Mouse (Mus musculus): Measurements from ENCODE around the gene Ugt1a6a. TPM values are rescaled to one million over a fixed set of nuclear protein-coding genes. Genes with fewer than 3 reads are reported as not detected.

The Ugt1a6a gene
- polyA plus RNA-seq, 1 experiment from 2014 or later: 35.4 TPM

DNA sequence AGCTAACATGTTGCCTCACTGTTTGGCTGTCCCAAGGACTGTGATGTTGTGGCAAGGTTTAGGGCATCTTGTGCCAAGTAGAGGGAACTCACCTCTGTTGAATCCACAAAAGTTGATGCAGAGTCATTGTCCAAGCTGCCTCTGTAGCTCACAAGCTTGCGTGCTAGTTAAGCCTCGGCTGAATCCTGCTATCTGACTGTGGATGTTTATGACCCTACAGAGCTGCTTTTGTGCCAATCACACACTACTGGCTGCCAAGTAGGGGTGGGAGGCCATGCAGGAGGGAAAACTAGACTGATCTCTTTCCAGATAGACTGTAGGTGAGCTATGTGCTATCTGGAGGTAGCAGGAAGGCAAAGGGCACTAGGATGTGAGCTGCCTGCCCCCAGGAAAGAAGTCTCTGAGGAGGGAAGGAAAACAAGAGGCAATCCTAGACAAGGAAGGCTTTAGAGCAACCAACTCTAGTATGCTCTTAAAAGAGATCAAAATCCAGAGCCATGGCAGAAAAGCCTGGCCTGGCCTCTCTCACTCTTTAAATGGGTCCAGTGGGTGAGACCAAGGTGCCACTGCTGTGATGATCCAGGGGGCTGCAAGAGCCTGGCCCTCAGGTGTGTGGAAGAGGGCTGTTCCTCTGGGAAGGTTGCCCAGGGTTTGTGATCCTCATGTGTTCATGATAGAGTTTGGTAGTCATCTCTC, 79.3 kb downstream of the Ugt1a6a start:
- 81% methylated on average over 2 of the region's 2 CpGs for WGBS
- ATAC-seq (ENCODE audit: insufficient read depth, low FRiP score): peak; percentile 18; the same call in 1 of the 2 replicates
- no peaks in the 10 kb centered on the region for H3K27me3 ChIP-seq (ENCODE audit: control insufficient read depth, insufficient read depth, low read length)
- H3K9me3 ChIP-seq (replicated peaks; ENCODE audit: control insufficient read depth, low read length): peaks cover 58% of the 10 kb centered on the region
- H3K4me1 ChIP-seq (ENCODE audit: control insufficient read depth, insufficient read depth, low read length): no peaks in the 10 kb centered on the region
- no peaks in the 10 kb centered on the region for H3K36me3 ChIP-seq (ENCODE audit: control insufficient read depth, insufficient read depth, low read length)
- no peak overlapping the region for H3K4me2 ChIP-seq (ENCODE audit: low read depth, low read length)
- H3K27ac ChIP-seq (ENCODE audit: low read length): no peak overlapping the region
- H3K9ac ChIP-seq (ENCODE audit: low read length): no peak overlapping the region
- no peak overlapping the region for H3K4me3 ChIP-seq (replicated peaks; ENCODE audit: low read length)

DNA sequence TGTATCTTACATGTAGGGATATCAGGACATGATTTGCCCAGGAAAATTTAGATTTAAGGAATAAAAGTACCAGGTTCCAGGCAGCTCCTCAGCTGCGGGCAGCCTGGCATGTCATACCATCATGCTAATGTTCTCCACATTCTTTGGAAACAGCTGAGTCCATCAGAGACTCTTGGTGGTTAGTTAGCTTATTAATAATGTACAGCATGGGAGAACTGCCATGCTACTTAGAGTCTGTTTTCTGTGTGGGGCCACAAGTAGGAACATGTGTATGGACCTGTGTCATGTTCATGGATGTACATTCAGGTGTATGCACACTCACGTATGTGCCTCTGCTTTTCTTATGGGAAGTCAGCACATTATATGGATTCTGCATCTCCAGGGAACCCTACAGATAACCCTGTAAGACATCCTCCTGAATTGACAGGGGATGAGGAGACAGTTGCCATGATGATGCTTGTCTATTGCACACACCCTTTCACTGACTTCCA, 79.9 kb downstream of the Ugt1a6a start:
- WGBS: 77% methylated on average over 2 of the region's 2 CpGs

DNA sequence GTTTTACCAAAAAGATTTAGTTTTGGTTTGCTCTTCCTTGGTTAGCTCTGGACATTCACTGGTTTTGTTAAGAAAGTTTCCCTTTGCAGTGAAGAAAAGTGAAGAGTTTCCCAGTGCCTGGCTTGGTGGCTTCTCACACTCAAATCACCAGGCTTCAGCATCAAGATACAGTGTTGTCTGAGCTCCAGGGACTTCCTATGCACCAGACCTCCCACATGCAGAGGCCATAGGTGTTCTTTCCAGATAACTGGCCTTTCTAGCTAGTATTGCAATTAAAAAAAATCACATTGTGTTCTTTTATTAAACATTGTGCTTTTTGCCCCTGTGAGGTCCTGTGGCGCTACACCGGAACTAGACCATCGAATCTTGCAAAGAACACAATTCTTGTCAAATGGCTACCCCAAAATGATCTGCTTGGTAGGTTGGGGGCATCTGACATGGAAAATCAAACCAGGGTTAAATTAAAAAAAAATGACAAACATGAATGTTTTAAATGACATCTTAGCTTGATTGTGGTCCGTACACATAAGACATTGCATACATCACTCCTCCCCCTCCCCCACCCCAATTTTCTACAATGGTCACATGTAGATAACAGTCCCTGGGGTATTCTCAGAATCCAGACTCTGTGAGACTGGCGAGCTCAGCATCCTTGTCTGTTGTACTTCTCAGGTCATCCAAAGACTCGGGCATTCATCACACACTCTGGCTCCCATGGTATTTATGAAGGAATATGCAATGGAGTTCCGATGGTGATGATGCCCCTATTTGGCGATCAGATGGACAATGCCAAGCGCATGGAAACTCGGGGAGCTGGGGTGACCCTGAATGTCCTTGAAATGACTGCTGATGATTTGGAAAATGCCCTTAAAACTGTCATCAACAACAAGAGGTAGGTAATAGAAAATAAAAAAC, 81.1 kb downstream of the Ugt1a6a start:
- Histone ChIP-seq H3K27me3 (ENCODE audit: control insufficient read depth, insufficient read depth, low read length) (no peaks in the 10 kb centered on the region), H3K9me3 (replicated peaks; ENCODE audit: control insufficient read depth, low read length) (peaks cover 58% of the 10 kb centered on the region), H3K4me2 (ENCODE audit: low read depth, low read length) (no peak overlapping the region), H3K36me3 (ENCODE audit: control insufficient read depth, insufficient read depth, low read length) (no peaks in the 10 kb centered on the region), H3K9ac (ENCODE audit: low read length) (no peak overlapping the region), H3K4me3 (replicated peaks; ENCODE audit: low read length) (no peak overlapping the region), H3K4me1 (ENCODE audit: control insufficient read depth, insufficient read depth, low read length) (no peaks in the 10 kb centered on the region), H3K27ac (ENCODE audit: low read length) (no peak overlapping the region)
- 70% methylated on average over 10 of the region's 10 CpGs for WGBS
- ATAC-seq (ENCODE audit: insufficient read depth, low FRiP score): no peak

More for the DNA sequence above, 79.9 kb downstream of the Ugt1a6a start:
- Histone ChIP-seq H3K36me3 (ENCODE audit: control insufficient read depth, insufficient read depth, low read length) (no peaks in the 10 kb centered on the region), H3K9me3 (replicated peaks; ENCODE audit: control insufficient read depth, low read length) (peaks cover 58% of the 10 kb centered on the region), H3K4me1 (ENCODE audit: control insufficient read depth, insufficient read depth, low read length) (no peaks in the 10 kb centered on the region), H3K9ac (ENCODE audit: low read length) (no peak overlapping the region), H3K4me2 (ENCODE audit: low read depth, low read length) (no peak overlapping the region), H3K4me3 (replicated peaks; ENCODE audit: low read length) (no peak overlapping the region), H3K27me3 (ENCODE audit: control insufficient read depth, insufficient read depth, low read length) (no peaks in the 10 kb centered on the region), H3K27ac (ENCODE audit: low read length) (no peak overlapping the region)
- no peak for ATAC-seq (ENCODE audit: insufficient read depth, low FRiP score)

DNA sequence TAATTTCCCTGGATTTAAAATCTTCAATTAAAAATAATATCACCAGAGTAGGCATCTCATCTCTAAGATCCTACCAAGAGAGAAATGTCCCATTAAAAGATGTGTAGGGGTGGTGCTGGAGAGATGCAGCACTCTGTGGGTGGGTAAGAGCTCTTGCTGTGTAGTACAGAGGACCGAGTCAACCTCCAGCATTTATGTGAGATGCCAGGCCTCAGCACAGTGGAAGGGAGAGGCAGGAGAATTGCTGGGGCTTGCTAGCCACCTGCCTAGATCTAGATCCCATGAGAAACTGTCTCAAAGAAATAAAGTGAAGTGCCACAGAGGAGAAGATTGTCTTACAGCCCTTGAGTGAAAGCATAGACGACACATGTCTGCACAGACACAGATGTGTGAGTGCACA, 81.9 kb downstream of the Ugt1a6a start:
- H3K9me3 ChIP-seq (replicated peaks; ENCODE audit: control insufficient read depth, low read length): peaks cover 55% of the 10 kb centered on the region
- H3K36me3 ChIP-seq (ENCODE audit: control insufficient read depth, insufficient read depth, low read length): no peaks in the 10 kb centered on the region
- no peak overlapping the region for H3K4me2 ChIP-seq (ENCODE audit: low read depth, low read length)
- WGBS: 56% methylated on average over 2 of the region's 2 CpGs
- H3K4me1 ChIP-seq (ENCODE audit: control insufficient read depth, insufficient read depth, low read length): no peaks in the 10 kb centered on the region
- H3K27me3 ChIP-seq (ENCODE audit: control insufficient read depth, insufficient read depth, low read length): no peaks in the 10 kb centered on the region
- H3K9ac ChIP-seq (ENCODE audit: low read length): no peak overlapping the region
- H3K27ac ChIP-seq (ENCODE audit: low read length): no peak overlapping the region
- no peak for ATAC-seq (ENCODE audit: insufficient read depth, low FRiP score)
- no peak overlapping the region for H3K4me3 ChIP-seq (replicated peaks; ENCODE audit: low read length)

DNA sequence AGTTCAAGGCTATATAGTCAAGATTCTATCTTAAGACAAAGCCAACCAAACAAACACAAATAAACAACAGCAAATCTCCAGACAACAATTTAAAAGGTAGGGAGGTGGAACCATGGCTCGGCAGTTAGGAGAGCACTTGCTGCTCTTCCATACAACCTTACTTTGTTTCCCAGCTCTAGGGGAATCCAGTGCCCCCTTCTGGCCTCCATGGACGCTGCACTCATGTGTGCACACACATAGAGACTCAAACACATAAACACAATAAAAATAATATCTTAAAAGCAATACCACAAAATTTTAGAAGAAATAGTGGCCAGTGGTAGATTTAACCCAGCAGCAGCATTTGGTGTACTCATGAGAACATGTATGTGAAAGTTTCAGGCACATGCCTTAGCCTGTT, 82.5 kb downstream of the Ugt1a6a start:
- WGBS: 64% methylated on average over 2 of the region's 2 CpGs
- no peak for ATAC-seq (ENCODE audit: insufficient read depth, low FRiP score)

DNA sequence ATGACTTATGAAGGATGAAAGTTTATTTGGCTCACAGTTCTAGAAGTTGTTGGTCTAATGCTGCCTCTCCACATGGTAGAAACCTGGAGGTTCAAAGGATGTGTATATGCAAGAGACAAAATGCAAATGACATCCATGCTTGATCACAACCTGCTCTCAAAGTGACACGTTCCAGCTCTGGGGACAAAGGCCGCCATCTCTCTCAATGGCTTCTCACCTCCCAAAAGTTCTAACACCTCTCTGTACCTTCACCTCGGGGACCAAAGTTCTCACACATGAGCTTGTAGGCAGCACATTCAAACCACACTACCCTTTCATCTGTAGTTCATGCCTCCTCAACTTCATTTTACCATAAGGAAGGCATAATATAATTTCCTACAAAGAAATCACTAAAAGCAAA, 83.0 kb downstream of the Ugt1a6a start:
- no peaks in the 10 kb centered on the region for H3K27me3 ChIP-seq (ENCODE audit: control insufficient read depth, insufficient read depth, low read length)
- H3K9me3 ChIP-seq (replicated peaks; ENCODE audit: control insufficient read depth, low read length): peaks cover 45% of the 10 kb centered on the region
- no peaks in the 10 kb centered on the region for H3K36me3 ChIP-seq (ENCODE audit: control insufficient read depth, insufficient read depth, low read length)
- no peaks in the 10 kb centered on the region for H3K4me1 ChIP-seq (ENCODE audit: control insufficient read depth, insufficient read depth, low read length)
- ATAC-seq (ENCODE audit: insufficient read depth, low FRiP score): no peak
- no peak overlapping the region for H3K4me3 ChIP-seq (replicated peaks; ENCODE audit: low read length)
- H3K27ac ChIP-seq (ENCODE audit: low read length): no peak overlapping the region
- 37% methylated on average over 3 of the region's 3 CpGs for WGBS
- H3K4me2 ChIP-seq (ENCODE audit: low read depth, low read length): no peak overlapping the region
- H3K9ac ChIP-seq (ENCODE audit: low read length): no peak overlapping the region

More for the DNA sequence above, 82.5 kb downstream of the Ugt1a6a start:
- peaks cover 49% of the 10 kb centered on the region for H3K9me3 ChIP-seq (replicated peaks; ENCODE audit: control insufficient read depth, low read length)
- no peak overlapping the region for H3K4me3 ChIP-seq (replicated peaks; ENCODE audit: low read length)
- H3K9ac ChIP-seq (ENCODE audit: low read length): no peak overlapping the region
- H3K36me3 ChIP-seq (ENCODE audit: control insufficient read depth, insufficient read depth, low read length): no peaks in the 10 kb centered on the region
- H3K27me3 ChIP-seq (ENCODE audit: control insufficient read depth, insufficient read depth, low read length): no peaks in the 10 kb centered on the region
- no peaks in the 10 kb centered on the region for H3K4me1 ChIP-seq (ENCODE audit: control insufficient read depth, insufficient read depth, low read length)
- no peak overlapping the region for H3K4me2 ChIP-seq (ENCODE audit: low read depth, low read length)
- H3K27ac ChIP-seq (ENCODE audit: low read length): no peak overlapping the region

GRCm38 (mm10) chr1:88218051-88218450, 83.4 kb downstream of the Ugt1a6a start:
- H3K36me3 ChIP-seq (ENCODE audit: control insufficient read depth, insufficient read depth, low read length): no peaks in the 10 kb centered on the region
- peaks cover 41% of the 10 kb centered on the region for H3K9me3 ChIP-seq (replicated peaks; ENCODE audit: control insufficient read depth, low read length)
- no peak for ATAC-seq (ENCODE audit: insufficient read depth, low FRiP score)

GRCm38 (mm10) chr1:88218591-88218990, 84.0 kb downstream of the Ugt1a6a start:
- Histone ChIP-seq H3K27ac (ENCODE audit: low read length) (no peak overlapping the region), H3K4me3 (replicated peaks; ENCODE audit: low read length) (no peak overlapping the region), H3K36me3 (ENCODE audit: control insufficient read depth, insufficient read depth, low read length) (no peaks in the 10 kb centered on the region), H3K4me2 (ENCODE audit: low read depth, low read length) (no peak overlapping the region), H3K9ac (ENCODE audit: low read length) (no peak overlapping the region), H3K27me3 (ENCODE audit: control insufficient read depth, insufficient read depth, low read length) (no peaks in the 10 kb centered on the region), H3K4me1 (ENCODE audit: control insufficient read depth, insufficient read depth, low read length) (no peaks in the 10 kb centered on the region), H3K9me3 (replicated peaks; ENCODE audit: control insufficient read depth, low read length) (peaks cover 35% of the 10 kb centered on the region)
- ATAC-seq (ENCODE audit: insufficient read depth, low FRiP score): no peak
- 50% methylated on average over 4 of the region's 4 CpGs for WGBS

More at GRCm38 (mm10) chr1:88218051-88218450, 83.4 kb downstream of the Ugt1a6a start:
- H3K4me3 ChIP-seq (replicated peaks; ENCODE audit: low read length): no peak overlapping the region
- no peaks in the 10 kb centered on the region for H3K27me3 ChIP-seq (ENCODE audit: control insufficient read depth, insufficient read depth, low read length)
- WGBS: 73% methylated on average over 9 of the region's 9 CpGs
- H3K27ac ChIP-seq (ENCODE audit: low read length): no peak overlapping the region
- H3K4me2 ChIP-seq (ENCODE audit: low read depth, low read length): no peak overlapping the region
- no peak overlapping the region for H3K9ac ChIP-seq (ENCODE audit: low read length)
- no peaks in the 10 kb centered on the region for H3K4me1 ChIP-seq (ENCODE audit: control insufficient read depth, insufficient read depth, low read length)

DNA sequence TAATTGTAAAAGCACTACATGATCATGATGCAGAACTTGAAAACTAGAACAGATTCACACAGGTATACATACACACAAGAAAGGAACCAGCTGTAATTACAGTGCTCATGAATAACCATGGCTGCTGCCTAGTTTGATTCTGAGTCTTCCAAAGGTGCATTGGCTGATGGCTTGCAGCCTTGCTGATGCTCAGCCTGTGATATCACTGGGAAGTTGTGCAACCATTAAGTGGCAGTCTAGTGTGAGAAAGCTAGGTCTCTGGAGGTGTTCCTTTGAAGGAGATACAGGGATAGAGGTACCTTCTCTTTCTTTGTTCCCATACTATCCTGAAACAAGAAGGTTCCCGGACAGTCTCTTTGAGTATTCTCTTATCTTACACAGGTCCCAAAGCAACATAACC, 84.4 kb downstream of the Ugt1a6a start:
- Histone ChIP-seq H3K9ac (ENCODE audit: low read length) (no peak overlapping the region), H3K27me3 (ENCODE audit: control insufficient read depth, insufficient read depth, low read length) (no peaks in the 10 kb centered on the region), H3K4me1 (ENCODE audit: control insufficient read depth, insufficient read depth, low read length) (no peaks in the 10 kb centered on the region), H3K4me3 (replicated peaks; ENCODE audit: low read length) (no peak overlapping the region), H3K36me3 (ENCODE audit: control insufficient read depth, insufficient read depth, low read length) (no peaks in the 10 kb centered on the region), H3K27ac (ENCODE audit: low read length) (no peak overlapping the region), H3K4me2 (ENCODE audit: low read depth, low read length) (no peak overlapping the region), H3K9me3 (replicated peaks; ENCODE audit: control insufficient read depth, low read length) (peaks cover 31% of the 10 kb centered on the region)
- 22% methylated on average over 1 of the region's 1 CpGs for WGBS
- ATAC-seq (ENCODE audit: insufficient read depth, low FRiP score): no peak

All from stomach, embryonic 16.5 days (tissue).